Mouse (Mus musculus) MEL (cell line): ENCODE data around the gene Rab31.

Source experiments
- CHD2 ChIP-seq: IDR thresholded peaks from 2 replicates; pipeline ENCODE4 v1.6.1; 2011; ENCODE audit warnings: low read length, improper control_type of control experiment
- CTCF ChIP-seq, 3 experiments: IDR thresholded peaks in 2 of 3; conservative IDR thresholded peaks in 1 of 3; 2 replicates each; pipeline ENCODE4 v1.5.1; 2011 to 2012; ENCODE audit warnings: low read length in 3 of 3, low read depth in 2 of 3, mild to moderate bottlenecking in 2 of 3, improper control_type of control experiment in 1 of 3, inconsistent platforms in 1 of 3, mixed read lengths in 1 of 3, moderate library complexity in 1 of 3; ENCODE audit not compliant: control insufficient read depth in 1 of 3, insufficient read depth in 1 of 3, poor library complexity in 1 of 3, severe bottlenecking in 1 of 3
- ELF1 ChIP-seq: IDR thresholded peaks from 2 replicates; pipeline ENCODE4 v1.6.1; 2014; ENCODE audit warnings: low read depth, mild to moderate bottlenecking, inconsistent platforms, low read length, improper control_type of control experiment, moderate library complexity
- EP300 ChIP-seq, 2 experiments: IDR thresholded peaks; 2 replicates each; pipeline ENCODE4 v1.6.1; 2011; ENCODE audit warnings: improper control_type of control experiment in 2 of 2, low read length in 2 of 2, low read depth in 1 of 2, mild to moderate bottlenecking in 1 of 2
- GABPA ChIP-seq: IDR thresholded peaks from 2 replicates; pipeline ENCODE4 v1.6.1; 2012; ENCODE audit warnings: low read depth, mild to moderate bottlenecking, inconsistent platforms, low read length, improper control_type of control experiment, moderate library complexity
- JUND ChIP-seq: IDR thresholded peaks from 2 replicates; pipeline ENCODE4 v1.6.1; 2011; ENCODE audit warnings: low read depth, mild to moderate bottlenecking, improper control_type of control experiment, low read length
- POLR2A ChIP-seq, 2 experiments: IDR thresholded peaks; 2 replicates each; pipeline ENCODE4 v1.6.1; 2011 to 2012; ENCODE audit warnings: low read length in 2 of 2, mild to moderate bottlenecking in 2 of 2, control low read depth in 1 of 2, improper control_type of control experiment in 1 of 2, low read depth in 1 of 2, moderate library complexity in 1 of 2; ENCODE audit not compliant: control insufficient read depth in 1 of 2, insufficient read depth in 1 of 2, poor library complexity in 1 of 2
- POLR2AphosphoS2 ChIP-seq: IDR thresholded peaks from 2 replicates; pipeline ENCODE4 v1.6.1; 2011; ENCODE audit warnings: low read length, improper control_type of control experiment
- ZNF384 ChIP-seq: IDR thresholded peaks from 2 replicates; pipeline ENCODE4 v1.6.1; 2012; ENCODE audit warnings: low read depth, mild to moderate bottlenecking, inconsistent platforms, low read length, improper control_type of control experiment

- TF ChIP-seq CHD2: no peak
- no peak for TF ChIP-seq POLR2A (IDR thresholded peaks at IDR 0.05; ENCODE audit: control insufficient read depth in 1 of 2, insufficient read depth in 1 of 2, low read depth in 1 of 2, low read length in 2 of 2, poor library complexity in 1 of 2)
- no peak for TF ChIP-seq CTCF (IDR thresholded peaks at IDR 0.05 in 2 of 3, conservative IDR thresholded peaks at IDR 0.05 in 1 of 3; ENCODE audit: control insufficient read depth in 1 of 3, insufficient read depth in 1 of 3, low read depth in 2 of 3, low read length in 3 of 3, poor library complexity in 1 of 3, severe bottlenecking in 1 of 3)
- TF ChIP-seq EP300 (IDR thresholded peaks at IDR 0.05; ENCODE audit: low read depth in 1 of 2, low read length in 2 of 2): no peak
- no peak for TF ChIP-seq JUND
- no peak for TF ChIP-seq ZNF384
- no peak for TF ChIP-seq POLR2AphosphoS2
- no peak for TF ChIP-seq ELF1
- TF ChIP-seq GABPA: no peak
Measured at GRCm38 (mm10) chr17:65743664-65744330, 28.8 kb downstream of the Rab31 start.
